Mouse (Mus musculus) heart, embryonic 15.5 days (tissue): Measurements from ENCODE around the gene Mov10. TPM values are rescaled to one million over a fixed set of nuclear protein-coding genes. Genes with fewer than 3 reads are reported as not detected.
"Not testable (repeated sequence)": the region's sequence is repeated elsewhere in the genome, so short reads cannot be mapped to it uniquely, and the experiment has no call there.

Source experiments
- ATAC-seq: fragments of 200-750 bp; cut with Nextera tagmentation; replicated peaks from 2 replicates; pipeline ENCODE4 v1.8.0; 2017; ENCODE audit warnings: low read depth, moderate TSS enrichment; ENCODE audit not compliant: insufficient number of reproducible peaks, insufficient read depth, low FRiP score
- H3K27ac ChIP-seq: fragments of 300-500 bp; sonication (generic); 2 replicates; pipeline ENCODE4 v1.5.1; 2015; ENCODE audit warnings: mild to moderate bottlenecking, inconsistent platforms
- H3K27me3 ChIP-seq: fragments of 300-500 bp; sonication (generic); 2 replicates; pipeline ENCODE4 v1.6.1; 2015; ENCODE audit warnings: inconsistent platforms
- H3K36me3 ChIP-seq: fragments of 300-500 bp; sonication (generic); 2 replicates; pipeline ENCODE4 v1.6.1; 2015; ENCODE audit warnings: mild to moderate bottlenecking, inconsistent platforms
- H3K4me1 ChIP-seq: fragments of 300-500 bp; sonication (generic); replicated peaks from 2 replicates; pipeline ENCODE4 v1.6.1; 2015; ENCODE audit warnings: inconsistent platforms
- H3K4me2 ChIP-seq: fragments of 300-500 bp; sonication (generic); 2 replicates; pipeline ENCODE4 v1.6.1; 2015; ENCODE audit warnings: inconsistent platforms, mild to moderate bottlenecking, moderate library complexity
- H3K4me3 ChIP-seq: fragments of 300-500 bp; sonication (generic); 2 replicates; pipeline ENCODE4 v1.5.1; 2015; ENCODE audit warnings: mild to moderate bottlenecking, inconsistent platforms
- H3K9ac ChIP-seq: fragments of 300-500 bp; sonication (generic); 2 replicates; pipeline ENCODE4 v1.6.1; 2015; ENCODE audit warnings: mild to moderate bottlenecking, inconsistent platforms
- H3K9me3 ChIP-seq: fragments of 300-500 bp; sonication (generic); replicated peaks from 2 replicates; pipeline ENCODE4 v1.6.1; 2016; ENCODE audit warnings: inconsistent platforms
- WGBS: fragments of 180-500 bp; shearing (Covaris S2); methylation state at CpG from one replicate; pipeline ENCODE4 v1.1.7; 2015; ENCODE audit warnings: mixed read lengths; 5-methylcytosine and 5-hydroxymethylcytosine counted together
- polyA plus RNA-seq: library from polyadenylated mRNA; unstranded; fragments of >200 nt; fragmentation: Nextera tagmentation; extraction: Ambion mirVana; gene quantifications from 2 replicates; pipeline ENCODE4 v1.2.1, GENCODE M21; 2015

Gene Mov10
- polyA plus RNA-seq: 24.4 and 34.9 TPM in 2 replicates

DNA sequence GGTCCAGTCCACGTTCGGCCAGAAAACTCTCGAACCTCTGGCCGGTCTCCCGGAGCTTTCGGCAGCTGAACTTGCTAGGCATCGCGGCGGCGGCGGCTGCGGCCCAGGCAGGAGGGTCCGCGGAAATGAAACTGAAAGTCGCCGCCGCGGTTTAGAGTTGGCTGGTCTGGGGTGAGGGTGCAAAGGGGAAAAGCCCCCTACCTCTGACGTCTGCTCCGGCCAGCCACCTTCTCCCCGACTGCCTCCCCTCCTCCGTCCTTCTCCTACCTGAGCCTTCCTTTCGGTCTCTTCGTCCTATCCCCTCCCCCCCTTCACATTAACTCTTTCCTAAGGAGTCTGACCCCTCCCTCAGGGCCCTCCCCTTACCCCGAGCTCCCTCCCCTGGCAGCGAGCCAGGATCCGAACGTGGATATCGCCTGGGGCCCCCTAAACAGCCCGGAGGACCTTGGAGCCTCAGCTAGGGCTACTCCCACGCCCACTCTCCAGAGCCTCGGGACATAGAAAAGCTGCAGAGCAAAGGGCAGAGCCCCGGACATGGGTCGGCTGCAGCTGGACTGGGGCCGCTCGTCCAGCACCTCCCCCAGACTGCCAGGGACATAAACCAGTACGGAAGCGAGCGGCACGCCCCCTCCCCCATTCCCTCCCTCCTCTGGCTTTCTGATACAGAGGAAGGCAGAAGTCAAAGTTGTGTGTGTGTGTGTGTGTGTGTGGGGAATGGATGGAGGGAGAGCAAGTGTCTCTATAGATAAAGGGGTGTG, at the start of gene Mov10:
Mov10 (minus strand) TSS at position 573 of the 758 bp plus-strand sequence.
- Histone ChIP-seq H3K27ac (peak within 1 kb of the TSS; percentile 96), H3K9me3 (no peaks in the 10 kb centered on the region), H3K4me2 (peak within 1 kb of the TSS; percentile 76), H3K4me1 (peaks cover 46% of the 10 kb centered on the region), H3K9ac (peak within 1 kb of the TSS; percentile 94), H3K4me3 (peak within 1 kb of the TSS; percentile 81), H3K36me3 (peaks cover 6% of the 10 kb centered on the region; the same call in 1 of the 2 replicates), H3K27me3 (no peaks in the 10 kb centered on the region)
- WGBS: under 1% methylated on average over 40 of the region's 40 CpGs
- ATAC-seq: peak; percentile 86

DNA sequence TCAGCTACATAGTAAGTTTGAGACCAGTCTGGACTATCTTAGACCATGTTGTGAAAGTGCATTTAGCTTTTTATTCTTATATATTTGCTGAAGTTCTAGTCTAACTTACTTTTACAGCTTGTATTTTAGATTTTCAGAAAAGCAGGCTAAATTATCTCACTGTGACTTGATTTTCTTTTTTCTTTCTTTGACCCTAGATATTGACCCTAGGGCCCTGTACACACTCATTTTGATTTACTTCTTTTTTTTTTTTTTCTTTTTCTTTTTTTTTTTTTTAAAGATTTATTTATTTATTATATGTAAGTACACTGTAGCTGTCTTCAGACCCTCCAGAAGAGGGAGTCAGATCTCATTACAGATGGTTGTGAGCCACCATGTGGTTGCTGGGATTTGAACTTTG, 48.3 kb upstream of the Mov10 start:
- peaks cover 19% of the 10 kb centered on the region for H3K36me3 ChIP-seq
- not testable (repeated sequence) for H3K27ac ChIP-seq, H3K27me3 ChIP-seq, H3K9me3 ChIP-seq, H3K4me3 ChIP-seq, ATAC-seq, H3K9ac ChIP-seq
- 0 out of 2 replicates have a peak overlapping the region, but pooled peaks have one; percentile 72 for H3K4me2 ChIP-seq
- peaks cover 22% of the 10 kb centered on the region for H3K4me1 ChIP-seq

DNA sequence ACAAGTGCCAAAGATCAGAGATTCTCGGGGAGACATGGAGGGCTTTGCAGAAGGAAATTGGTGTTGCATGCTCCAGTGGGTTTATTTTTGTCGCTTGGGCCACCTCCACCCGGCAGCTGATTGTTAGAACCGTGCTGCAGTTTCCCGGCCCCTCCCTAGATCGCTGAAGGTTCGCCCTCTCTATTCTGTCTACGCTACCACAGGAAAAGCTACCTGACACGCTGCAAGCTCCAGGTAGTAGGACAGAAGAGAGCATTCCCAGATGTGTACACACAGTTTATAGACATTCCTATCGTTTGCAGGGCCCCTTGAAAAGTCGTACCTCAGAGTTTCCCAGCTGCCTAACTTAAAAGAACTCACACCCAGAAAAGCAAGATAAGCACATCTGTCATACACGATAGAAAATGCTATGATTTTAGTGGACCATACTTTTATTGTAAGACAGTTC, 47.0 kb upstream of the Mov10 start:
- 0% methylated on average over 12 of the region's 12 CpGs for WGBS
- peaks cover 31% of the 10 kb centered on the region for H3K4me1 ChIP-seq
- H3K4me3 ChIP-seq: peak overlapping the region; percentile 86
- peak overlapping the region; percentile 97 for H3K9ac ChIP-seq
- no peaks in the 10 kb centered on the region for H3K27me3 ChIP-seq
- ATAC-seq: no peak
- no peaks in the 10 kb centered on the region for H3K9me3 ChIP-seq
- H3K36me3 ChIP-seq: peaks cover 6% of the 10 kb centered on the region; the same call in 1 of the 2 replicates
- peak overlapping the region; percentile 98 for H3K27ac ChIP-seq
- peak overlapping the region; percentile 72 for H3K4me2 ChIP-seq

DNA sequence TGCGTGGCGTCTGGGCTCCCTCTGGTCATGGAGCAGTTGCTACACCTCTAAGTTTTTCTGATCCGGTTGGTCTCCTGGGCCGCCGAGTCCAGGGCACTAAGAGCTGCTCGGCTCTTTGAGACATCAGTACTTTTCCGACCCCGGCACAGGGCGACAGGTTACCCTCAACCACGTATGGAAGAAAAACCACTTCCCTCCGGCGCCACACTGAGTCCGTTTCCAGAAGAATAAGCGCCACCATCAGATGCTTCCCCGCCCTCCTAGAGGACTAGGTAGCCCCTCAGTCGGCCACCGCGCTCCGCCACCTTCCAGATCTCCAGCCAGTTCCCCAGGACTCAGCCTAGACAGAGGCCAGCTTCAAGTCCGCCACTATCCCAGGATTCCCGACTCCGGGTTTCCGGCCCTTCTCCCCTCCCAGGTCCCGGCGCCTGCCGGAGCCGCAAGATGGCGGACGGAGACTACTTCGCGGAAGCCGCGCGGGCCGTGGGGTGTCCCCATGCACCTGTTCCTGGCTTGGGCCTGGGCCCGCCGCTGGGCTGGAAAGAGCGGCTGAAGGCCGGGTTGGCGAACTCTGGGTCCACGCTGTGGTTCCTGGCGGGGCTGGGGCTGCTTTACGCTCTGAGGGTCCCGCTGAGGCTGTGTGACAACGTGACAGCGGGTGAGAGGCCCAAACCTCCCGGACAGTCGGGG, 46.4 kb upstream of the Mov10 start:
- peak; percentile 89 for ATAC-seq
- Histone ChIP-seq H3K9ac (peak overlapping the region; percentile 97), H3K27ac (peak overlapping the region; percentile 98), H3K4me1 (peaks cover 32% of the 10 kb centered on the region), H3K9me3 (no peaks in the 10 kb centered on the region), H3K4me3 (peak overlapping the region; percentile 86), H3K27me3 (no peaks in the 10 kb centered on the region), H3K4me2 (peak overlapping the region; percentile 72), H3K36me3 (peaks cover 4% of the 10 kb centered on the region; the same call in 1 of the 2 replicates)
- WGBS: under 1% methylated on average over 48 of the region's 48 CpGs

GRCm38 (mm10) chr3:104863786-104864650, 45.7 kb upstream of the Mov10 start, which contains the start of the genes St7l and Capza1:
St7l (plus strand) TSS chr3:104864005.
Capza1 (minus strand) TSS chr3:104864505.
- H3K9ac ChIP-seq: peak within 1 kb of the TSS; percentile 97

GRCm38 (mm10) chr3:104858560-104858959, 40.2 kb upstream of the Mov10 start:
- Histone ChIP-seq H3K36me3 (peaks cover 16% of the 10 kb centered on the region), H3K27me3 (no peaks in the 10 kb centered on the region), H3K4me1 (peaks cover 32% of the 10 kb centered on the region), H3K4me2 (no peak overlapping the region), H3K27ac (no peak overlapping the region), H3K9ac (no peak overlapping the region), H3K9me3 (no peaks in the 10 kb centered on the region), H3K4me3 (no peak overlapping the region)
- 86% methylated on average over 1 of the region's 1 CpGs for WGBS
- no peak for ATAC-seq

More at GRCm38 (mm10) chr3:104863786-104864650, 45.7 kb upstream of the Mov10 start, which contains the start of the genes St7l and Capza1:
- peak within 1 kb of the TSS; percentile 98 for H3K27ac ChIP-seq
- WGBS: under 1% methylated on average over 43 of the region's 43 CpGs
- peak within 1 kb of the TSS; percentile 86 for H3K4me3 ChIP-seq
- ATAC-seq: peak; percentile 94
- peaks cover 37% of the 10 kb centered on the region for H3K4me1 ChIP-seq
- no peaks in the 10 kb centered on the region for H3K27me3 ChIP-seq
- H3K9me3 ChIP-seq: no peaks in the 10 kb centered on the region
- H3K4me2 ChIP-seq: peak within 1 kb of the TSS; percentile 72
- H3K36me3 ChIP-seq: peaks cover 1% of the 10 kb centered on the region; the same call in 1 of the 2 replicates

DNA sequence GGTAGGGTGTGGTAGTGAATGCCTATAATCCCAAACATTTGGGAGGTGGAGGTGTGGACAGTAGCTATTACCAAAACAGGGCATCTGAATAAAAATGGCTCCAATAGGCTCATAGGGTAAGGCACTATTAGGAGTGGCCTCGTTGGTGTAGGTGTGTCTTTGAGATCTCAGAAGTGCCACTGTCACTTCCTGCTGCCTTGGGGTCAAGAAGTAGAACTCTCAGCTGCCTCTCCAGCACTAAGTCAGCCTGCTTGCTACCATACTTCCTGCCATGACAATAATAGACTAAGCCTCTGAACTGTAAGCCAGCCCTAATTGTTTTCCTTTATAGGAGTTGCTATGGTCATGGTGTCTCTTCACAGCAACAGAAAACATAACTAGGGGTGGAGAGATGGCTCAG, 37.7 kb upstream of the Mov10 start:
- WGBS: 82% methylated on average over 1 of the region's 1 CpGs
- no peaks in the 10 kb centered on the region for H3K27me3 ChIP-seq
- ATAC-seq: no peak
- H3K4me1 ChIP-seq: peaks cover 15% of the 10 kb centered on the region
- H3K9me3 ChIP-seq: no peaks in the 10 kb centered on the region
- no peak overlapping the region for H3K4me2 ChIP-seq
- no peak overlapping the region for H3K27ac ChIP-seq
- H3K4me3 ChIP-seq: no peak overlapping the region
- H3K9ac ChIP-seq: no peak overlapping the region
- H3K36me3 ChIP-seq: peaks cover 16% of the 10 kb centered on the region

- Histone ChIP-seq H3K27ac (no peak overlapping the region), H3K4me1 (peaks cover 10% of the 10 kb centered on the region), H3K9me3 (no peaks in the 10 kb centered on the region), H3K27me3 (no peaks in the 10 kb centered on the region), H3K4me3 (no peak overlapping the region), H3K4me2 (no peak overlapping the region), H3K9ac (no peak overlapping the region), H3K36me3 (peaks cover 16% of the 10 kb centered on the region)
- no peak for ATAC-seq
These were observed 36.5 kb upstream of the Mov10 start for GRCm38 (mm10) chr3:104854866-104855265.

- H3K27me3 ChIP-seq: no peaks in the 10 kb centered on the region
- no peak overlapping the region for H3K27ac ChIP-seq
- no peak overlapping the region for H3K9ac ChIP-seq
- H3K4me3 ChIP-seq: no peak overlapping the region
- no peaks in the 10 kb centered on the region for H3K9me3 ChIP-seq
- ATAC-seq: no peak
- H3K4me1 ChIP-seq: peaks cover 6% of the 10 kb centered on the region
- 90% methylated on average over 1 of the region's 1 CpGs for WGBS
- peaks cover 16% of the 10 kb centered on the region for H3K36me3 ChIP-seq
- no peak overlapping the region for H3K4me2 ChIP-seq
These were observed 36.1 kb upstream of the Mov10 start for GRCm38 (mm10) chr3:104854465-104854864.

GRCm38 (mm10) chr3:104846601-104847000, 28.2 kb upstream of the Mov10 start:
- H3K27me3 ChIP-seq: no peaks in the 10 kb centered on the region
- ATAC-seq: no peak
- H3K36me3 ChIP-seq: peaks cover 30% of the 10 kb centered on the region
- no peaks in the 10 kb centered on the region for H3K9me3 ChIP-seq
- H3K27ac ChIP-seq: no peak overlapping the region
- WGBS: 73% methylated on average over 4 of the region's 4 CpGs
- H3K9ac ChIP-seq: no peak overlapping the region
- H3K4me3 ChIP-seq: no peak overlapping the region
- 0 out of 2 replicates have a peak, but pooled peaks cover 2% of the 10 kb centered on the region for H3K4me1 ChIP-seq
- H3K4me2 ChIP-seq: no peak overlapping the region
